Comparison of ENCODE assay signal across 1 mouse cellular context in genomic region chr3:37268338-37268737, GRCm38 (mm10).
TF ChIP-seq lines count a peak whose summit lies in the region.

No protein-coding gene starts in this region.

TF ChIP-seq in CH12.LX, 34 proteins besides CTCF, POLR2A, EP300 and RAD21 (continued from another document):
- TF ChIP-seq TBP (conservative IDR thresholded peaks at IDR 0.05; ENCODE audit: low read depth, low read length) (no peak), POLR2AphosphoS2 (IDR thresholded peaks at IDR 0.05; ENCODE audit: low read depth, low read length) (no peak), PAX5 (IDR thresholded peaks at IDR 0.05; ENCODE audit: low read length) (no peak), MXI1 (IDR thresholded peaks at IDR 0.05; ENCODE audit: low read depth, low read length) (peak; percentile 37; the same call in 1 of the 2 replicates), SMC3 (IDR thresholded peaks at IDR 0.05; ENCODE audit: low read depth, low read length) (no peak)
TF ChIP-seq in CH12.LX: peak in this region for 12.
